Mouse (Mus musculus) embryonic fibroblast, embryonic 13.5 days (primary cell): ENCODE results near the gene Anks1.

ENCODE experiments used
- CTCF ChIP-seq: IDR thresholded peaks from 2 replicates; pipeline ENCODE4 v1.5.1; 2011; ENCODE audit warnings: mild to moderate bottlenecking, control low read depth, low read length, moderate library complexity, borderline replicate concordance; ENCODE audit not compliant: insufficient read depth
- POLR2A ChIP-seq: IDR thresholded peaks from 2 replicates; pipeline ENCODE4 v1.6.1; 2011; ENCODE audit warnings: low read depth, mild to moderate bottlenecking, control low read depth, low read length, moderate library complexity

GRCm38 (mm10) chr17:28018344-28018743 lies 109.2 kb downstream of the Anks1 start:
- TF ChIP-seq POLR2A (no peak), CTCF (no peak)
